Mouse (Mus musculus): Measurements from ENCODE around the gene Disc1. TPM values are rescaled to one million over a fixed set of nuclear protein-coding genes. Genes with fewer than 3 reads are reported as not detected.
A peak's percentile ranks its signal among the peaks of the same experiment; 100 is the strongest.

The Disc1 gene
- polyA plus RNA-seq, 1 experiment from 2014 or later: 3.8 TPM

DNA sequence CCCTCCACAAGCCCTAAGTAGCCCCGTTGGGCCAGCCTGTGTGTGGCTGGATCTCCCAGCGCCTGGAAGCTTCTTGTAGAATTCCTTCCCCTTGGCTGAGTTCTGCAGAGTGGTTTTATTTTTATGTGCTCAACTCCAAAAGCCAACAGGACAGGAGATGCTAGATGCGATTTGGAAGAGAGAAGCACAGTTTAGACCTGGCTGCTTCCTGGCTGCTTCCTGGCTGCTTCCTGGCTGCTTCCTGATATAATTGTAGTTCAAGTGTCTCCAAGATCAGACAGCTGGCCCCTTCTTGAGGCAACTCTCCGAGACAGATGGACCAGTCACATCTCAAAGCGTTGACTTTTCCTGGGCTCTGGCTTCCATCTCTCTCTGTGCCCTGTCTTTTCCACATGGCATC lies 139.7 kb downstream of the Disc1 start:
- Histone ChIP-seq H3K9ac (no peak overlapping the region), H3K4me2 (no peak overlapping the region), H3K27me3 (ENCODE audit: insufficient read depth, low read length) (no peaks in the 10 kb centered on the region), H3K4me1 (ENCODE audit: insufficient read depth) (no peaks in the 10 kb centered on the region), H3K9me3 (ENCODE audit: low read depth, low read length) (no peaks in the 10 kb centered on the region), H3K27ac (ENCODE audit: low read depth) (no peak overlapping the region), H3K4me3 (ENCODE audit: low read depth, low read length) (no peak overlapping the region), H3K36me3 (ENCODE audit: insufficient read depth) (no peaks in the 10 kb centered on the region)
- TF ChIP-seq CTCF (IDR thresholded peaks at IDR 0.05; ENCODE audit: low read depth): no peak
- WGBS: 69% methylated on average over 5 of the region's 5 CpGs
- DNase-seq (no peak), ATAC-seq (ENCODE audit: insufficient read depth) (no peak)

- 58% methylated on average over 9 of the region's 9 CpGs for WGBS
- Histone ChIP-seq H3K4me2 (no peak overlapping the region), H3K27me3 (ENCODE audit: insufficient read depth, low read length) (no peaks in the 10 kb centered on the region), H3K4me1 (ENCODE audit: insufficient read depth) (no peaks in the 10 kb centered on the region), H3K27ac (ENCODE audit: low read depth) (no peak overlapping the region), H3K4me3 (ENCODE audit: low read depth, low read length) (no peak overlapping the region), H3K9ac (no peak overlapping the region), H3K9me3 (ENCODE audit: low read depth, low read length) (no peaks in the 10 kb centered on the region), H3K36me3 (ENCODE audit: insufficient read depth) (no peaks in the 10 kb centered on the region)
- no peak for DNase-seq
- ATAC-seq (ENCODE audit: insufficient read depth): no peak
- TF ChIP-seq CTCF (IDR thresholded peaks at IDR 0.05; ENCODE audit: low read depth): no peak
These were observed 141.1 kb downstream of the Disc1 start for GRCm38 (mm10) chr8:125195121-125195520.

DNA sequence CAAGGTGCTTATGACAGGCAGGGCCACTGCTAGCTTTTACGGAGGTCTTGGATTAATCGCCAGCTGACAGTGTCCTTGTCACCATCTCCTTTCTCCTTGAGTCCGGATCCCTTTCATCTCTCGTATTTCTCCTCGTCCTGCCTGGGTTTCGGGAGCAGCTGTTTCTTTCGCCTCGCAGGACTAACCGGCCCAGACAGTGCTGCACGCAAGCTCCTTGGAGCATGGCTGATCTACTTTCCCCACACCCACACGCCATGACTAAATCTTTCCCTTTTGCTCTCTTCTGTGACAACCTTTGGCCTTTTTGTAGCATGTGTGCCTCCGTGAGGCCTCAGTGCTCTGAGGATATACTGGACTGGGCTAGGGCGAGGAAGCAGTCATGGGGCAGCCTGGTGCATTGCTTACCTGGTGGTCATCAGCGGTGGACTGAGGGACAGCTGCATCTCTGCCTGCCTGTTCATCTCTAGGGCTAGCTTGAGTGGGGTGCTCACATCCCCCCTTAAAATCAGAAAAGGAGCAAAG lies 142.6 kb downstream of the Disc1 start:
- Histone ChIP-seq H3K9ac (no peak overlapping the region), H3K27ac (ENCODE audit: low read depth) (no peak overlapping the region), H3K4me3 (ENCODE audit: low read depth, low read length) (no peak overlapping the region), H3K36me3 (ENCODE audit: insufficient read depth) (no peaks in the 10 kb centered on the region), H3K4me2 (no peak overlapping the region), H3K4me1 (ENCODE audit: insufficient read depth) (no peaks in the 10 kb centered on the region), H3K27me3 (ENCODE audit: insufficient read depth, low read length) (no peaks in the 10 kb centered on the region), H3K9me3 (ENCODE audit: low read depth, low read length) (no peaks in the 10 kb centered on the region)
- no peak for TF ChIP-seq CTCF (IDR thresholded peaks at IDR 0.05; ENCODE audit: low read depth)
- 63% methylated on average over 14 of the region's 14 CpGs for WGBS
- DNase-seq (no peak), ATAC-seq (ENCODE audit: insufficient read depth) (no peak)

GRCm38 (mm10) chr8:125197341-125198002 lies 143.5 kb downstream of the Disc1 start:
- TF ChIP-seq CTCF (IDR thresholded peaks at IDR 0.05; ENCODE audit: low read depth): no peak
- no peak overlapping the region; the same call in 1 of the 2 replicates for H3K27ac ChIP-seq (ENCODE audit: low read depth)
- ATAC-seq (ENCODE audit: insufficient read depth) (no peak), DNase-seq (no peak)
- H3K36me3 ChIP-seq (ENCODE audit: insufficient read depth): no peaks in the 10 kb centered on the region
- H3K4me3 ChIP-seq (ENCODE audit: low read depth, low read length): no peak overlapping the region
- H3K27me3 ChIP-seq (ENCODE audit: insufficient read depth, low read length): no peaks in the 10 kb centered on the region
- no peaks in the 10 kb centered on the region for H3K4me1 ChIP-seq (ENCODE audit: insufficient read depth)
- no peak overlapping the region for H3K4me2 ChIP-seq
- H3K9ac ChIP-seq: no peak overlapping the region
- H3K9me3 ChIP-seq (ENCODE audit: low read depth, low read length): no peaks in the 10 kb centered on the region
- WGBS: 65% methylated on average over 7 of the region's 7 CpGs

DNA sequence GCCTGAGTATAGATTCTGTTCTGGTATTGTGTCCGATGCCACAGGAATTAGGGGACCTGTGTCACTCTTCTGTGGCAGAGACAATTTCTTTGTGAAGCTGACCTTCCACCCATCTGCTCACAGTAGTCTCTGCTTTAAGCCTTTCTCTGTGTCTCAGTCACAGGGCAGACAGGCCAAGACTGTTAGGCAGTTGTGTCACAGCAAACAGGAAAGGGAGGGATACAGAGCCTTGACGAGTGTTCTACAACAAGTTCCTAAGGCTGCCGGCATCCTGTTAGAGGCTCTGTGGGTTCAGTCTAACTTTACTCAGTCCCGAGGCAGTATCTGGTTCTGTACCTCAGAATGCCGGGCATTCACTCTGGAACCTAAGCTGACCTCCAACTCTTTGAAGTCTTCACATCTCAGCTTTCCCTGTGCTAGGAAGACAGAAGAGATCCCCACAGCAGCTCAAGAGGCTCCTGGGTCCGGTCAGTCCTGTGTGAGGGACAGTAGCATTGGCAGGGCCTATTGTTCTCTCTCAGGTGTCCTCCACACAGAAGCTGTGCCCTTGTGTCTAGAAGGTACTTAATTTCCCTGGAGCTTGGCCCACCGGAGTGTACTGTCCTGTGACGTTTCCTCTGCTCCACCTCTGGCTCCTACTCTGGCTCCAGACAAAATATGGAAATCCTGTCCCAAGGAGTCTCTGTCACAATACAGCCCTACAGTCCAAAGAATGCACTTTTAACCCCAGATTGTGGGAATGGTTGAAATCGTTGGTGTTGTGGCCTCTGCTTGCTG lies 144.6 kb downstream of the Disc1 start:
- WGBS: 51% methylated on average over 9 of the region's 9 CpGs
- H3K4me3 ChIP-seq (ENCODE audit: low read depth, low read length): no peak overlapping the region
- H3K9me3 ChIP-seq (ENCODE audit: low read depth, low read length): no peaks in the 10 kb centered on the region
- H3K36me3 ChIP-seq (ENCODE audit: insufficient read depth): no peaks in the 10 kb centered on the region
- H3K4me2 ChIP-seq: no peak overlapping the region
- peak overlapping the region; percentile 63; the same call in 1 of the 2 replicates for H3K27ac ChIP-seq (ENCODE audit: low read depth)
- H3K9ac ChIP-seq: no peak overlapping the region
- ATAC-seq (ENCODE audit: insufficient read depth) (no peak; the same call in 1 of the 2 replicates), DNase-seq (no peak)
- no peaks in the 10 kb centered on the region for H3K4me1 ChIP-seq (ENCODE audit: insufficient read depth)
- H3K27me3 ChIP-seq (ENCODE audit: insufficient read depth, low read length): no peaks in the 10 kb centered on the region
- no peak for TF ChIP-seq CTCF (IDR thresholded peaks at IDR 0.05; ENCODE audit: low read depth)

DNA sequence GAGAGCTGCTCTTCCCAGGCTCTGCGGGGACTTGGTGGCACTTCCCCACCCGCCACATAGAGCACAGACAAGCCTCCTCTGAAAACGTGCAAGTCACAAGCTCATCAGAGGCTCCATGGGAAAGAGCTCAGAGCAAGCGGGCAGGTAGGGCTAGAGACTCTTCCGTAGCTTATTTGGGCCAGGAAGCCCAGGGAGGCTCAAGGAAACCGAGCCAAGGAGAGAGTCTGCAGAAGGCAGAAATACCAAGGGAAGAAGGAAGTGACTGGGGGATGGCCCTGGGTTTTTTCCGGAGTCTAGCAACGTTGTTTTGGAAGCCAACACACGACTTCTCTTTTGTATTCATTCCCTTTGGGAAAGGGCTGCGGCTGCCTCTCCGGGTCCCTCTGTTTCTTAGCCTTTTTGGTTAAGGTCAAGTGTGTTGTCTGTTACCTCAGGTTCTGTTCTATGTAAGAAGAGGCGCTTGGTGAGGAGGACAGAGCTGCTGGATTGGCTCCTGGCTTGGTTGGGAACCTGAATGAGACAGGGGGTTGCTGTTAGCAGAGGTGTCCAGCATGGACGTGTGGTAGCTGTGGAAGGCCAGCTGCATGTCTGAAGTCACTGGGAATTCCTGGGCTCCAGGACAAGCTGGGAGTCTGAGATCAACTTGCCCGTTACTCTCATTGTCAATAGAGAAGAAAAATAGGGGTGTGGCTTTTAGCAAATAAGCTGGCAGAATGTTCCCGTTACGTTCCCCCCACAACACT lies 145.4 kb downstream of the Disc1 start:
- Histone ChIP-seq H3K27me3 (ENCODE audit: insufficient read depth, low read length) (no peaks in the 10 kb centered on the region), H3K4me1 (ENCODE audit: insufficient read depth) (no peaks in the 10 kb centered on the region), H3K27ac (ENCODE audit: low read depth) (peak overlapping the region; percentile 63; the same call in 1 of the 2 replicates), H3K36me3 (ENCODE audit: insufficient read depth) (no peaks in the 10 kb centered on the region), H3K9me3 (ENCODE audit: low read depth, low read length) (no peaks in the 10 kb centered on the region), H3K4me2 (no peak overlapping the region), H3K9ac (no peak overlapping the region), H3K4me3 (ENCODE audit: low read depth, low read length) (no peak overlapping the region)
- DNase-seq (no peak), ATAC-seq (ENCODE audit: insufficient read depth) (no peak)
- TF ChIP-seq CTCF (IDR thresholded peaks at IDR 0.05; ENCODE audit: low read depth): no peak
- 69% methylated on average over 16 of the region's 16 CpGs for WGBS
